Mouse (Mus musculus): ENCODE measurements around the gene Chd2.
"Not testable (repeated sequence)": the region's sequence is repeated elsewhere in the genome, so short reads cannot be mapped to it uniquely, and the experiment has no call there.

The Chd2 gene

DNA sequence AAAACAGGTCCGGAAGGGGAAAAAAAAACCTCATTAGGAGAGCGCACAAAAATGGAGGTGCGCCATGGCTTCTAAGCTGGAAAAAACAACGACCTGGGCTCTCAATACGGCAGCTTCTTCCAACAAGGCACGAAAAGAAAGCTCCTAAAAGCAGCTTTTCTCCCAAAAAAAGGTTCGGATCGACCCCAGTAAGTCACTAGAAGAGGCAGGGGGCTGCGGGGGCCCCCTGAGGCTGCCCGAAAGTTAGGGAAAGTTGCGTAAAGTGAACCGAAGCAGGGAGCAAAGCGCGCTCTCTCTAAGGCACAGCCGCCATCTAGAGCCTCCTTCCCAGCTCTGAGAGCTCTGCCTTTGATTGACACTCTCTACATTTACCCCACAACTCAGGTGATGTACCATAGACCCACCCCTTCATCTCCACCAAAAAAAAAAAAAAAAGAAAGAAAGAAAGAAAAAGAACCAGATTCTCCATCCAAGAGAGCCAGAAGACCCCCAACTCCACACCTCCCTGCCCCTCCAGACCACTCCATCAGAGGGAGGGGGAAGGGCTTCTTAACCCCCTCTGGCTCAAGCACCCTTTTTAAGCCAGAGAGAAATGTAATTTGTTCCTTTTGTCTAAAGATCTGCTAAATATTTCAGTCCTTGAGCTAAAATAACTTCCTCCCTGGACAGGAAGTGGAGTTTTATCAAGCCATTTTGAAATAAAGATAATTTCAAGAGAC is at the start of gene Chd2:
Gene Chd2 (minus strand): TSS at position 419 of the 719 bp plus-strand sequence.
- no peak for DNase-seq

DNA sequence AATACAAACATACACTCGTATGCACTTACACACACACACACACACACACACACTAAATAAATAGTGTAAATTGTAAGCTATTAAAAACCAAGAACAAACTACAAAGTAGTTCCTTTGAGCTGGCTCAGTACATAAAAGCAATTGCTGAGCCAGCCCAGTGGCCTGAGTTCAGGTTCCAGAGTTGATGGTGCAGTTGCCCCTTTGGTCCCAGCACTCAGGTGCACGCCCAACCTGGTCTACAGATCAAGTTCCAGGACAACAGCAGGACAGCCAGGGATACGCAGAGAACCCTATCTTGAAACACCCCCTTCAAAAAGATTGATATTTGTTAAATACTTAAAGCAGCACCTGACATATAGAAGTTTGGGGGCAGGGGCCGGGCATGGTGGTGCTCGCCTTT is 49.1 kb upstream of the Chd2 start:
- no peak for DNase-seq

- DNase-seq = peak; percentile 33
These were observed 47.7 kb upstream of the Chd2 start for GRCm38 (mm10) chr7:73589208-73589771.

DNA sequence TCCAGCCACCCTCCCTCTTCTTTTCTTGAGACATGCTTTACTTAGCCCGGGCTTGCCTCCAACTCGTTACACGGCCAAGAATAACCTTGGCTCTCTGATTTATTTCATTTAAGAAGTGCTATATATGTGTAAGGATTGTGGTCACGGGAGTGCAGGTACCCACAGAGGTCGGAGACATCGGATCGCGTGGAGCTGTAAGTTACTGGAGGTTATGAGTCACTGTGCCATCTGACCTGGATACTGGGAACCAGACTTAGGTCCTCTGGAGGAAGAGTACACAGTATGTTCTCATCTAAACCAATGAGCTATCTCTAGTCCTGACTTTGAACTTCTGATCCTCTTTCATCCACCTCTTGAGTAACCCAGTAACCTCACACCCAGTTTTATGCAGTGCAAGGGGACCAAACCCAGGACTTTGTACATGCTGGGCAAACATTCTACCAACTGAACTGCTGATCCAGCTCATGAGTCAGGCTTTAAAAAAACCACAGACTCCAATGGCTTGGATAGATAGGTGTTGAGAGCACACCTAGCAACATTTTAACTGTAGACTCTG is 46.8 kb upstream of the Chd2 start:
- DNase-seq = no peak

DNA sequence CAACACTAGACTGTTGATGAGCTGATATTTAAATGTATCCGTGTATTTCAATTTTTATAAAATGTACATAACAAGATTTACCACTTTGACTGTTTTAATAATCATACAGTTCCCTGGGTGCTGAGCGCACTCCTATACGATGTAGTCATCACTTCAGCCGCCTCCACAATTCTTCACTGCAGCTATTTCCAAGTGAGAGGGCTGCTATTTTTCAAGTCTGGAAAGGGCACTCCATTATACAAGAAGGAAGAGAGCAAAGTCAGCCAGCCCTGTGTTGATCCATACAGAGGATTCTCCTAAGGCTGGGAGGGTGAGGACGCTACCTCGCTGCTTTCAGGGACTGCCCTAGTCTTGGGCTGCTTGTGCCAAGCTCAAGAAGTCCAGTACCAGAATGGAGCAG is 45.1 kb upstream of the Chd2 start:
- peak; percentile 37 for DNase-seq

- DNase-seq = no peak
These were observed 44.6 kb upstream of the Chd2 start for GRCm38 (mm10) chr7:73586206-73586605.

DNA sequence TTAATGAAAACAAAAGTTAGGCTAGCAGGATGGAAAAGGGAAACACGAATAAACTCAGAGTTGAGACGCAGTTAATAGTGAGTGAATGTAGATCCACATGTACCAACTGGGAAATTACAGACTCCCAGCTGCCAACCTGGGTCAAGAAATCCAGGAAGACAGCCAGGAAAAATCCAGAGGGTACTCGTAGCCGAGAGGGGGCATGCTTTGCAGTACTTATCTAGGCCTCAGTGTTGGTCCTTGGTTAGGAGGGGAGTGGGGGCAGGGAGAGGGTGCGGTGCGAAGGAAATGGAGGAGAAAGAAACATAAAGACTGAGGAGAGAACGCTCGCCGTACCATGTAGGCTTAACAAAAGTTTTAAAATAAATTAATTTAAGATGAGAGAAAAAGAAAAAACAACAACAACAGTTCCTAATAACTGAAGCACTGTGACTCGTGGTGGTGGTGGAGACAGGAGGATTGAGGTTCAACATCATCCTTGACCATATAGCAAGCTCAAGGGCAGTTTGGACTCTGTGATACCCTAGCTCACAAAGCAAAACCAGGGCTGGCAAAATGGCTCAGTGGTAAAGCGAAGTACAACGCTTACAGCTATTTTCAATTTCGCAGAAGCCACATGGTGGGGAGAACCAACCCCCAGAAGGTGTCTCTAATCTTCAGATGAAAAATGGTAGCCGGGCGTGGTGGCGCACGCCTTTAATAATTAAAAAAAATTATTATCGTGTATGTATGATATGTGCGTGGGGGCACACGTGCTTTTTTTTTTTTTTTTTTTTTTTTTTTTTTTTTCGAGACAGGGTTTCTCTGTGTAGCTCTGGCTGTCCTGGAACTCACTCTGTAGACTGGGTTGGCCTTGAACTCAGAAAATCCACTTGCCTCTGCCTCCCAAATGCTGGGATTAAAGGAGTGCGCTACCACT is 43.7 kb upstream of the Chd2 start:
- DNase-seq = no peak

GRCm38 (mm10) chr7:73584009-73584995 is 42.7 kb upstream of the Chd2 start:
- peak; percentile 45 for DNase-seq

GRCm38 (mm10) chr7:73583400-73583799 is 41.8 kb upstream of the Chd2 start:
- no peak for DNase-seq

- DNase-seq = no peak
These were observed 40.3 kb upstream of the Chd2 start for GRCm38 (mm10) chr7:73581836-73582375.

GRCm38 (mm10) chr7:73579072-73579731 is 37.6 kb upstream of the Chd2 start:
- DNase-seq = no peak

DNA sequence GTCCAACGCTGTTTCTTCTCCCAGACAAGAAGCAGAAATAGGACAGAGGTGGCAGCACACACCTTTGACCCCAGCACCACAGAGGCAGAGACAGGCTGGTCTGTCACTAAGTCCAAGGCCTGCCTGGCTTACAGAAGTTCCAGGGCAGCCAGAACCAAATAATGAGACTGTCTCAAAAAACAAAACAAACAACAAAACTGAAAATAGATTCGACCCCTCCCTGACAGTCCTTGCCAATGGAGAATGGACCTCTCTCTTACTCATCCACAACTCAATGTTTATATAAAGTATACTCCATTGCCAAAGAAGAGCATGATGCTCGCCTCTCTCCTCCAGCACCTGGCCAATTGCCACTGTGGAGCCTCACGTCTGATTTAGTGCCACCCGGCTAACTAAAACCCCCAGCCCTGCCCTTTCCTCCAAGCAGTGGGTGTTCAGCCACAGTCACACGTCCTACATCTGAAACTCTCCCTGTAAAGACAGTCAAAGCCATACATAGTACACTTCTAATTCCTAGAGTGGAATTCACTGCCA is 36.3 kb upstream of the Chd2 start:
- DNase-seq = no peak

DNA sequence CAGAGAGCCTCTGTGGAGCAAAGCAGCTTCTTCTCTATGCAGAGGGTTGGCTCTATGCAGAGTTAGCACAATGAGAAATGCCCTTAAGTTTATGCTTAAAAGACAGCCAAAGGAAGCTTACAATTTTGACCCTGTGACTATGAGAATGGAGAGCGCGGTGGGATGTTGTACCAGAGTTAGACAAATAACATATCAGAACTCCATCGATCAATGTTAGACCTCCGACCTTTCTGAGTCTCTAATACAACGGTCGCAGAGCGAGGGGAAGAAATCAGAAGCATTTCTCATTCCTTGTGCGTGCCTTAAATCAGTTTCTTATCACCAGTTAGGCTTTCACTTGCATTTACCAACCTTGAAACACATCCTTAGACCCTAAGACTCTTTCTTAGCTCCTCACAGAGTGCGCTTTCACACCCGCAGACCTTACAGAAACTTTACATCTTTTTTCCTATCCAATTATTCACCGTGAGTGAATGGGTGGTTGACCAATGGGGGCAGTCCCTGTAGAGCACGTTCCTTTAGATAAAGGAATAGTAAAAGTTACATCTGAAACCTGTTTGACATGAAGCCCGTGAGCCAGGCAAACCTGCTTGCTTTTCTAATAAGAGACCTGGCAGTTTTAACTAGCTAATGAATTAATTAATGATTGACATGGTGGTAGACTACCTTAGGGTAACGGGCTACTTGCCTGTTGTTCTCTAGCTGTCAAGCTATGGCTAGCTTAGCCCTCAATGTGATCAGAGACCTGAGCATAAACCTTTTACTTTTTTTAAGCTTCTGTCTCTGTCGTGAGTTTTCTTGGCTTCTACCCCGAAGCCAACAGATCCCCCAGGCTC is 34.7 kb upstream of the Chd2 start:
- no peak for DNase-seq

GRCm38 (mm10) chr7:73575257-73575656 is 33.6 kb upstream of the Chd2 start:
- DNase-seq = no peak

DNA sequence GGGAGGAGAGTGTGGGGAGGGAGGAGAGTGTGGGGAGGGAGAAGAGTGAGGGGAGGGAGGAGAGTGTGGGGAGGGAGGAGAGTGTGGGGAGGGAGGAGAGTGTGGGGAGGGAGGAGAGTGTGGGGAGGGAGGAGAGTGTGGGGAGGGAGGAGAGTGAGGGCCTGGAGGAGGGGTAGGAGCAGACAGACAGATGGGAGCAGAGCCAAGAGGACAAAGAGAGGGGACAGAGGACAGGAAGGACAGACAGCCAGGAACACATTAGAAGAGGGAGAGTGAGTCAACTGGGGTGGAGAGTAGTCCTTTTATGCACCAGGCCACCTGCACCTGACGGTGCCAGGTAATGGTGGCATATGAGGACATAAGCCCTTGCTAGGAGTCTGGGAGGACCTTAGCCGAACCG is 33.0 kb upstream of the Chd2 start:
- not testable (repeated sequence) for DNase-seq

GRCm38 (mm10) chr7:73572571-73572970 is 30.9 kb upstream of the Chd2 start:
- DNase-seq = no peak

DNA sequence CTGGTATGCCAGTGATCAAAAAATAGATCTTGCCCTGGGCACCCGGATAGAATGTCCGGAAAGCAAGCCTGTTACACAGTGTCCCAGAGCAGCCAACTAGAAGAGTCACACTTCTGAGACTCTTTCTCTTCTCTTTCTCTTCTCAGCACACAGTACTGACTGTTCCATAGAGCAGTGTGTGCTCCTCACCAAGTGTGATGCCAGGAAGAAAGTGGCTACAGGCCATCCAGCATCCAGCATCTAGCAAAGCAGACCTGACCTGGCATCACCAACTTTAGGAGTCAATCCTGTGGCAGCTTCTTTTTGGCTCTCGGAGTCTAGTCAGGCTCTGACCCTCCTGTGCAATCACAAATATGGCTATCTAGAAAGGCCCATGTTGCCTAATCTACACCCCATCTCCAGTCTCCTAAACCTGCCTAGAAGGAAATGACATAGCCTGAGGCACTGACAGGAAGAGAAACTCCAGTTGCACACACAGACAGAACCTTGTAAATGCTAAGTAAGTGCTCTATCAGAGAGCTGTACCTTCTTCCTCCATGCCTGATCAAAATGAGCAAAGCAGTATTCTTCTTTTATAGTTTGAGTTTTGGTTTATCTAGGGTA is 27.3 kb upstream of the Chd2 start:
- no peak for DNase-seq

DNA sequence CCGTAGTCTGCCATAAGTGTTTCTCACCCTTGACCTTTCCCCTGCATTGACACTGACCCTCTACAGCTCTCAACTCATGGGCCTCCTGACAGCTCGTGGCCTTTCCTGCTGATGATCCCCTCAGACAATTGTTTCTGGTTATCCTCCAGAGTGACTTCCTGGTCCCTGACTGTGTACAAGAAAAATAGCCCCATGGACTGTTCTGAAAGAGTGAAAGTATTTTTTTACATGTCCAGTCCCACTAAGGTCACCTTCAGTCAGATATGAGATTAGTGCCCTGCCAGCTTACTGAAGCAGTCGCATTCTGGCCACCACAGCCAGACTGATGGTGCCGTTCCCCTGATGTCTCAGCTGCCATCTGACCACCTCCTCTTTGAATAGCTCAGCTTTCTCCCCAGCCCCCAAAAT is 26.1 kb upstream of the Chd2 start:
- DNase-seq = no peak

DNA sequence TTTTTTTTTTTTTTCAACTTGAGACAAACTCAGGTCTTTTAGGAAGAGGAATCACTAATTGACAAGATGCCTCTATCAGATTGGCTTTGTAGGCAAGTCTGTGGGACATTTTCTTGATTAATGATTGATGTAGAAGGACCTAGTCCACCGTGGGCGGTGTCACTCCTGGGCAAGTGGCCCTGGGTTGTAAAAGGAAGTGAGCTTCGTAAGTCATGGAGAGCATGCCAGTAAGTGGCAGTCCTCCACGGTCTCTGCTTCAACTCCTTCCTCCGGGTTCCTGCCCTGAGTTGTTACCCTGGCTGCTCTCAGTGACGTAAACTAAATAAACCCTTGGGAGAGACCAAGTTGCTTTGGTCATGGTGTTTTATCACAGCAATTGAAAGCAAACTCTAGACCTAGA is 22.5 kb upstream of the Chd2 start:
- DNase-seq = no peak
